Mouse (Mus musculus) kidney, adult 10 weeks (tissue): Measurements from ENCODE around the gene Morc4. TPM values are rescaled to one million over a fixed set of nuclear protein-coding genes. Genes with fewer than 3 reads are reported as not detected.

Source experiments
- polyA plus RNA-seq: library from polyadenylated mRNA; stranded (reverse); fragments of 350-450 nt; fragmentation: Illumina TruSeq; extraction: RNeasy Lipid Tissue Mini Kit (QIAGEN cat#74804); gene quantifications from one replicate; pipeline ENCODE4 v1.2.3, GENCODE M21; 2014; ENCODE audit warnings: low read depth, low replicate concordance

Morc4 gene
- polyA plus RNA-seq: 28.3 TPM

DNA sequence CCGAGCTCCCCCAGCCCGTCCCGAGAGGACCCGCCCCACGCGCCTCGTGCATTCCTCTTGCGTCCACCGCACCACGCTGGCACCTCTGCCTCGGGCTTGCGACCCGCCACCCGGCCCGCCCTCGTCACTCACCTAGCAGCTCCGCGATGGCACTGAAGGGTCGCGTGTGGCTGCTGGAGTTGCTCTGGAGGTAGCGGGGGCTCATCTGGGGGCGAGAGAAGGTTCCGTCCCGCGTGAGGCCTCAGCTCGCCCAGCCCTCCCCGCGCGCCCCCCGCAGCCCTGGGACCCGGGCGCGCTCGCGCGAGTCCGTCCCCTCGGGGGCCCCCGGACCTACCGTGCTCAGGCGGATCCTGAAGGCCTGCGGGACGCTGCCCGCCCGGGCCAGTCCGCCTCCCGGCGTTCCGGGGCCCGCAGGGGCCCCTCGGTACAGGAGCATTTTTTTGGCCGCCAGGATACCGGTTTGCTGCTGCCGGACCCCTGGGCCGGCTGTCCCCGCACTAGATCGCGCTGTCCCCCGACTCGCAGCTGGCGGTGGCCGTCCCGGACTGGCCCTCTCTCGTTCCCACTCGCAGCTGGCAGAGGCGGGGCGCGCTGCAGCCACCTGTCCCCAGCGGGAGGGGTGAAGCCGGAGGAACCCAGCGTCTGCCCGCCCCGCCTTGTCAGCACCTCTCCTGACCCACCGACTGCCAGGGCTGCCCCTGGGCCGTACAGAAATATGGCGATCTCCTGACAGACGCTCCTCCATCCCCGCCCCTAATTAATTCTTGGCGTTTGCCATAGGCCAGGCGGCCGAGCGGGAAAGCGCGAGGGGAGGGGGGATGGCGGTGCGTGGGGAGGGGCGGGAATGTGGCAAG is at the start of gene Morc4:
Gene Morc4 (minus strand): TSS at position 740 of the 854 bp plus-strand sequence.

DNA sequence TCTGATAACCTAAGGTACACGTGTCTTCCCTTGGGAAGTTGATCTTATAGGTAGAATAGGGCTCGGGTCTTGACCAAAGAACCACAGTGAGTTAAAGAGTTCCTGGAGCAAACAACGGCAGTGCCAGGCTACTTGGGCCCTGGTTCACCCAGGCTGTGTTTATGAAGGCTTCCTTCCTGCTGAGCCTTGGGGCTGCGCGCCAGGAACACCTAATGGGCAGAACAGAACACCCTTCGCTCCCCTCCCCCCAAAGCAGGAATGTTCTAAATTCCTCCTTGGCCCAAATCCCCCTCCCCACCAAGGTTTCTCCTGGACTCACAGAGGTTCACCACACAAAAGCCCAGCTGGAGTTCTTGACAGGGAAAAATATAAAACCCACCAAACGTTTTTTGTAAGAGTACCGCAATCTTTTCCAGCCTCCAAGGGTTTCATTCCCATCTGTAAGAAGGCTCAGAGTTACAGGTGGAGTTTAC is 71.0 kb downstream of the Morc4 start, which contains the start of gene Cldn2:
Gene Cldn2 (plus strand): TSS at position 423 of the 473 bp plus-strand sequence.

GRCm38 (mm10) chrX:139782278-139783044 is 89.0 kb downstream of the Morc4 start, which contains the start of gene Ripply1:
Gene Ripply1 (minus strand): TSS chrX:139782353.

Other genes starting within 250 kb of the Morc4 start
- gene Tbc1d8b, start 186.7 kb downstream of the Morc4 start, polyA plus RNA-seq: 53.0 TPM
- gene Gm15013, start 157.2 kb downstream of the Morc4 start, polyA plus RNA-seq: not detected
- not detected for gene Ripply1, start 89.3 kb downstream of the Morc4 start, polyA plus RNA-seq
- gene Cldn2, start 70.8 kb downstream of the Morc4 start, polyA plus RNA-seq: 467 TPM
- gene Rbm41, start 126.9 kb upstream of the Morc4 start, polyA plus RNA-seq: 13.4 TPM
- gene Nup62cl, start 191.0 kb upstream of the Morc4 start, polyA plus RNA-seq: 13.5 TPM
- not detected for gene Pih1h3b, start 191.2 kb upstream of the Morc4 start, polyA plus RNA-seq